Mouse (Mus musculus) myocyte (in vitro differentiated cells): ENCODE measurements around the gene 4930486L24Rik.

Source experiments
- E2F4 ChIP-seq: IDR thresholded peaks from one replicate; pipeline ENCODE4 v1.6.1; 2011; ENCODE audit warnings: mild to moderate bottlenecking, control low read depth, moderate library complexity; ENCODE audit not compliant: insufficient read depth
- MAX ChIP-seq: IDR thresholded peaks from one replicate; pipeline ENCODE4 v1.6.1; 2011; ENCODE audit warnings: low read depth, mild to moderate bottlenecking, control low read depth
- POLR2A ChIP-seq: IDR thresholded peaks from one replicate; pipeline ENCODE4 v1.6.1; 2011; ENCODE audit warnings: low read depth, mild to moderate bottlenecking, control low read depth, moderate library complexity; ENCODE audit not compliant: insufficient read length
- POLR2AphosphoS2 ChIP-seq: IDR thresholded peaks from one replicate; pipeline ENCODE4 v1.6.1; 2011; ENCODE audit warnings: low read depth, control low read depth; ENCODE audit not compliant: insufficient read length
- USF1 ChIP-seq: IDR thresholded peaks from one replicate; pipeline ENCODE4 v1.6.1; 2011; ENCODE audit warnings: low read depth, mild to moderate bottlenecking, control low read depth, moderate library complexity

DNA sequence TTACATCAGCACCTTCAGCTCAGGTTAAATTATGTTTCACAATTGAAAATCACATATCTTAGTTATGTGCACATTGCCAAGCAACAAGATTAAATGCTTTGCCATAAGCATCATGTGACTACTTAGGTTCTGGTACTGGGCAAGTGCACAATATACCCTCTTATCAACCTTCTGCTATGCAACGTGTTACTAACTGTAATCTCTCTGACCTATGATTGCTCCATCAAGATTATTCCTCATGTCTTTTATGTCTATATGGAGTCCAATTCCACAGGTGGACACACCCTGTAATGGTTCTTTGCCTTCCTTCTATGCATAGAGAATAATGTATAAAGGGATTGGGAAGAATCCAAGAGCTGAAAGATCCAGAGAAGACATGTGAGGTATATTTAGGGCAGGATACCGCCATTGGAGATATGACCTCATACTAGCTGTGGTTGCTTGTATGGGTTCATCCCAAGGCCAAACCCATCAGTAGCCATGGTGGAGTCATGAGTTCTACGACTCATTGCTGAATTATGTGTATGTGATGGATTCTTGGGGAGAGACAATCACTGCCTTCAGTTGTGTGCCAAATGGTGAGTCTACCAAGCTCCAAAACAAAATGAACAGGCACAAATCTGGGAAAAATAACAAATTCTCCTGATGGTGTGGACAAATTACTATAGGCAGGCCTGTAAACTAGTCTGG is 43.6 kb downstream of the 4930486L24Rik start:
- no peak for TF ChIP-seq POLR2AphosphoS2
- TF ChIP-seq MAX: no peak
- no peak for TF ChIP-seq POLR2A
- no peak for TF ChIP-seq USF1
- TF ChIP-seq E2F4: no peak
